Mouse (Mus musculus) heart, adult 11 months (tissue): ENCODE measurements around the gene Ptprd.
A peak's percentile ranks its signal among the peaks of the same experiment; 100 is the strongest.

Source experiments
- DNase-seq: peaks from one replicate; pipeline ENCODE4 v3.0.0; 2022

Ptprd gene

GRCm38 (mm10) chr4:78211529-78212494 is at the start of gene Ptprd:
TSS of gene Ptprd (minus strand) at chr4:78211961.
- no peak for DNase-seq

GRCm38 (mm10) chr4:78235820-78236219 is 24.1 kb upstream of the Ptprd start:
- peak; percentile 45 for DNase-seq

- DNase-seq: no peak
Measured at GRCm38 (mm10) chr4:78235316-78235715, 23.6 kb upstream of the Ptprd start.

GRCm38 (mm10) chr4:78234681-78235080 is 22.9 kb upstream of the Ptprd start:
- no peak for DNase-seq

- no peak for DNase-seq
Measured at GRCm38 (mm10) chr4:78213949-78214348, 2.2 kb upstream of the Ptprd start.

- DNase-seq: no peak
Measured at GRCm38 (mm10) chr4:78212941-78213340, 1.2 kb upstream of the Ptprd start.

- no peak for DNase-seq
Measured at GRCm38 (mm10) chr4:78210878-78211528, 758 bp downstream of the Ptprd start.

GRCm38 (mm10) chr4:78205018-78205417 is 6.7 kb downstream of the Ptprd start:
- DNase-seq: no peak

- no peak for DNase-seq
Measured at GRCm38 (mm10) chr4:78168447-78168846, 43.3 kb downstream of the Ptprd start.

GRCm38 (mm10) chr4:78160451-78160850 is 51.3 kb downstream of the Ptprd start:
- no peak for DNase-seq

- no peak for DNase-seq
Measured at GRCm38 (mm10) chr4:78150561-78150960, 61.2 kb downstream of the Ptprd start.

GRCm38 (mm10) chr4:78142767-78143148 is 69.0 kb downstream of the Ptprd start:
- DNase-seq: no peak

- peak; percentile 78 for DNase-seq
Measured at GRCm38 (mm10) chr4:78142088-78142766, 69.5 kb downstream of the Ptprd start.

GRCm38 (mm10) chr4:78110898-78111297 is 100.9 kb downstream of the Ptprd start:
- no peak for DNase-seq

GRCm38 (mm10) chr4:78097526-78097925 is 114.2 kb downstream of the Ptprd start:
- DNase-seq: no peak

- no peak for DNase-seq
Measured at GRCm38 (mm10) chr4:78082744-78083143, 129.0 kb downstream of the Ptprd start.

- no peak for DNase-seq
Measured at GRCm38 (mm10) chr4:78077499-78077898, 134.3 kb downstream of the Ptprd start.

GRCm38 (mm10) chr4:78077087-78077486 is 134.7 kb downstream of the Ptprd start:
- no peak for DNase-seq

GRCm38 (mm10) chr4:78038401-78038800 is 173.4 kb downstream of the Ptprd start:
- no peak for DNase-seq

GRCm38 (mm10) chr4:78002065-78002464 is 209.7 kb downstream of the Ptprd start:
- DNase-seq: no peak

- no peak for DNase-seq
Measured at GRCm38 (mm10) chr4:77992709-77993108, 219.1 kb downstream of the Ptprd start.

- no peak for DNase-seq
Measured at GRCm38 (mm10) chr4:77982094-77982493, 229.7 kb downstream of the Ptprd start.

- DNase-seq: peak; percentile 33
Measured at GRCm38 (mm10) chr4:77961711-77962110, 250.1 kb downstream of the Ptprd start.
